Mouse (Mus musculus) urinary bladder, postnatal 36 days (tissue): Measurements from ENCODE around the gene Cd180.
A peak's percentile ranks its signal among the peaks of the same experiment; 100 is the strongest.

Source experiments
- DNase-seq, 2 experiments: peaks; one replicate each; pipeline ENCODE4 v3.0.0; 2022; ENCODE audit warnings: low spot score in 2 of 2, mixed read lengths in 1 of 2

Gene Cd180

DNA sequence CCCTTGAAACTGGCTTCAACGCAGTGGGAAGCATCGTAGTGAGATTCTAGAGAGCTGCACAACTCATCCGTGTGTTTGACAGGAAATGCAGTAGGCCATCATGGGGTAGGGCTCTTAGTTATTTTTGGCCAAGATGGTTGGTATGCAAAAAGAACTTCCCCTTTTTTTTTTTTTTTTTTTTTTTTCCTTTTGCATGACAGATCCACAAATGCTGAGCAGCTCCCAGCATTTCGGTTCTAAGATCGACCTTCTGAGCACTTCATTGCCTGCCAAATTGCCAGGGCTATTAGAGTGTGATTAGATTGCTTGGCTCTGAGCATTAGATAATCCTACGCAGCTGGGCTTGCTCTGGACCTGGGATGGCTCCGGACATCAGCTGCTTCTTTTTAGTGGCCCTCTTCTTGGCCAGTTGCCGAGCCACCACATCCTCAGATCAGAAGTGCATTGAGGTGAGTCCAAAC, at the start of gene Cd180:
TSS of gene Cd180 (plus strand) at position 218 of the 461 bp plus-strand sequence.
- DNase-seq, result no peak

- DNase-seq, result no peak
Measured at GRCm38 (mm10) chr13:102644344-102644743, 49.0 kb upstream of the Cd180 start.

- peak; percentile 63 to 70 for DNase-seq
Measured at GRCm38 (mm10) chr13:102644789-102645551, 48.4 kb upstream of the Cd180 start.

- DNase-seq, result no peak
Measured at GRCm38 (mm10) chr13:102646271-102646771, 47.0 kb upstream of the Cd180 start.

DNA sequence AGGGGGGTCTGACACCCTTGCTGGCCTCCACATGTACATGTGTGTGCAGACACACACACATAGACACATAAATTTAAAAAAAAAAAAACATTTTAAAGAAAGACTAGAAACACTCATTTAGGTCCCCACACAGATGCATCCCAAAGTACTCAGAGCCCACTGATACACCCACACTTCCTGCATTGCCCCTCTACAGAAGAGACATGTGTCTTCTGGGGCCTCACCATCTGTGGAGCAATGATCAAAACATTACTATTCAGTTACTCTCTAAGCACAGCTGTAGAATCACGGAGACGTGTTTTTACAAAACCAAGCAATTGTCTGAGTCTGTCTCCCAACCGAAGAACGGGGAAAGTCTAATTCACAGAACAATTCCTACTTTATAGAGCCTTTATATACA, 45.8 kb upstream of the Cd180 start:
- no peak for DNase-seq

DNA sequence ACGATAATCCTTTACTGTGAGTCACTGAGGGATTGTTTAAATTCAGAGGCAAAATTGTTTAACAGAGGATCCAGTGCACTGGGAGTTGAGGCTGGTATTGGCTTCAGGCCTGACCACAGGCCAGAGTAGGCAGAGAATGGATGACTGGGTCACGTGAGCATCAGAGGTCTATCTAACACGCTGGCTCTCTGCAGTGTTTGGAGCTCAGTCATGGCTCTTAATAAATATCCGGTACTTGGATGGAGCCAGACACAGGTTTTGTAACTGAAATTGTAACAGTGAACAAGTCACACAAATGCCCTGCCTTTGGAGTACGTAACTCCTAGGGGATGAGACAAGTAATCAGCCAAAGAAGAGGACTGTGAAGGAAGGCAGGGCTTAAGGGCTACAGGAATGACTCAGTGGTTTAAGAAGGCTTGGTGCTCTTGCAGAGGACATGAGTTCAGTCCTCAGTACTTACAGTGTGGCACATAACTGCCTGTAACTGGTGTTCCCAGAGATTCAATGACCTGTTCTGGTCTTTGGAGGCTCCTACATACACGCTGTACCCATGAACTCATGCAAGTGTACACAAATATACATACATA, 41.0 kb upstream of the Cd180 start:
- DNase-seq, result no peak

GRCm38 (mm10) chr13:102655071-102655570, 38.2 kb upstream of the Cd180 start:
- no peak for DNase-seq

- no peak for DNase-seq
Measured at GRCm38 (mm10) chr13:102656153-102656690, 37.1 kb upstream of the Cd180 start.

GRCm38 (mm10) chr13:102658223-102658839, 35.0 kb upstream of the Cd180 start:
- DNase-seq, result peak in 1 of 2 experiments; percentile 72

- DNase-seq, result no peak
Measured at GRCm38 (mm10) chr13:102664041-102664440, 29.3 kb upstream of the Cd180 start.

- no peak for DNase-seq
Measured at GRCm38 (mm10) chr13:102664843-102665587, 28.3 kb upstream of the Cd180 start.

DNA sequence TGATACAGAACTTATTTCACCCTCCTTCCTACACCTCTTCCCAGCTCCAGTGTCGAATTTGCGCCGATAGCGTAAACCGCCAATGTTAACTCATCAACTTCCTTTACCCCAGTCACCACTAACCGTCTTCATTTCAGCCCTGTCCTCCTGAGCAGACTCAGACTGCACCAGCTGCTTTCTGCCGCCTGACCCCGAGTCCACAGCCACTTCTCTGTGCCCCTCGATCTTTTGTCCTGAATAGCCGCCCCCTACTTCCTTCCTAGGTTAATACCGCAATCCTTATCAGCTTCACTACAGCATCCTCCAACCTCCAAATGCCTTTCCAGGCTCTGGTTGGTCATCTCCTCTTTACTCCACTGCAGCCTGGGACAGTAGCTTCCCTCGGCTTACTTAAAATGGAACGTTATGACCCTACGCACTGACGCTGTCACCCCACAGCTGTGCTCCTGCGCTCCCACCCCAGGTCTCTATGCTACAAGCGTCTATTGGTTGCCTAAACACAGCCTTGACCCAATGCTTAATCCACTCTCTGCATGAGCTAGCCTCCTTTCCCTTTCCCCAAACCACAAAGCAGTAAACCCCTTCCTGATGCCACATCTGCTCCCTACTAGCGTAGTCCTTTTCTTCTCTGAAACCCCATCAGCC, 27.6 kb upstream of the Cd180 start:
- no peak for DNase-seq

DNA sequence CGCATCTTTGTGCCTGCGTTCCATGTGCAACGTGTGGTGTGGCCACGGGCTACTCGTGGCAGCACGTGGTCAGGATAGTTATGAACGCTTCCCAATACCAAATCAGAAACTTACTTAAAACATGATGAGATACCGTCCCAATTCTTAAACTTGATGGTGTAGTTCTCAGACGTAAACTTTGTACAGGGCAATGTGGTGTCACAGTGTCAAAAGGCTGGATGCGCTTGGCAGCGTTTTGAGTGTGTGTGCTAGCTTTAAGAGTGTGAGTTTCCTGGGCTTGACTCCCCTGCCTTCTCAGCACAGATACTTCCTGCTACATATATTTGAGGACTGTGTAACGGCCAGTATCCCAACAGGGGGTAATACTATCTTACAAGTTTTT, 27.1 kb upstream of the Cd180 start:
- DNase-seq, result no peak

GRCm38 (mm10) chr13:102666731-102667130, 26.6 kb upstream of the Cd180 start:
- DNase-seq, result no peak

- no peak for DNase-seq
Measured at GRCm38 (mm10) chr13:102667401-102667800, 26.0 kb upstream of the Cd180 start.

- DNase-seq, result no peak
Measured at GRCm38 (mm10) chr13:102667842-102668241, 25.5 kb upstream of the Cd180 start.

GRCm38 (mm10) chr13:102668933-102669332, 24.4 kb upstream of the Cd180 start:
- DNase-seq, result no peak

GRCm38 (mm10) chr13:102669522-102670256, 23.7 kb upstream of the Cd180 start:
- no peak for DNase-seq

DNA sequence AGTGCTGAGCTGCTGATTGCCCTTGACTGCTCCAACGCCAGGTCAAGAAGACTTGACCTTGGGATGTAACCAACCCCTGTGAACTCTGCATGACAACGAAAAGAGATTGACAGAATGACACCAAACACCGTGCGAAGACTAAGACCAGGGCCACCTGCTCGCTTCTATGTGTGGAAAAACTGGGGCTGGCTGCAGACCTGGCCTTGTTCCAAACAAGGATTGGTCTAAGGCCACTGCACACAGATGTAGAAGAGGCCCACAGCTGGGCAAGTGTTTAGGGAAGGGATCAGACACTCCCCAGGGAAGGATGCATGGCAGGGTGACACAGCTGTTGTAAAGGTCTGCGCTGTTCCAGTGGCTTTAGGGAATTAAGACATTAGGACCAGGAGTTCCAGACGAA, 22.9 kb upstream of the Cd180 start:
- no peak for DNase-seq

- DNase-seq, result no peak
Measured at GRCm38 (mm10) chr13:102674083-102674482, 19.3 kb upstream of the Cd180 start.
